Comparison of ENCODE assay signal across 8 mouse cellular contexts in genomic region chr10:44530067-44530360, GRCm38 (mm10). TPM values are rescaled to one million over a fixed set of nuclear protein-coding genes. Genes with fewer than 3 reads are reported as not detected.
A peak's percentile ranks its signal among the peaks of the same experiment; 100 is the strongest.
DNase-seq lines count a peak whose midpoint lies in the region; ATAC-seq and TF ChIP-seq lines count a peak whose summit lies in the region.

No protein-coding gene starts in this region.

- no peak overlapping the region for H3K27ac ChIP-seq in layer of hippocampus, adult 2 months
- H3K27ac ChIP-seq in embryonic facial prominence, embryonic 14.5 days (replicated peaks; ENCODE audit: low read depth, low read length), result no peak overlapping the region
- 0 out of 2 replicates have a peak overlapping the region, but pooled peaks have one; percentile 9 for H3K27ac ChIP-seq in intestine, postnatal 0 days (ENCODE audit: low read depth, low read length)
- no peak overlapping the region for H3K27ac ChIP-seq in neural tube, embryonic 13.5 days (replicated peaks)

- H3K4me3 ChIP-seq in layer of hippocampus, adult 2 months, result peak overlapping the region; percentile 56
- peak overlapping the region; percentile 51 for H3K4me3 ChIP-seq in embryonic facial prominence, embryonic 14.5 days (ENCODE audit: low read depth, low read length)
- H3K4me3 ChIP-seq in intestine, postnatal 0 days (ENCODE audit: low read depth, low read length), result peak overlapping the region; percentile 57
- peak overlapping the region; percentile 55 for H3K4me3 ChIP-seq in neural tube, embryonic 13.5 days

- peaks cover 9% of the 10 kb centered on the region for H3K4me1 ChIP-seq in embryonic facial prominence, embryonic 14.5 days (ENCODE audit: control insufficient read depth, insufficient read depth, low read length)
- H3K4me1 ChIP-seq in intestine, postnatal 0 days (replicated peaks; ENCODE audit: control insufficient read depth, insufficient read depth, low read length), result peaks cover 6% of the 10 kb centered on the region
- peaks cover 20% of the 10 kb centered on the region for H3K4me1 ChIP-seq in neural tube, embryonic 13.5 days (replicated peaks)

- H3K9ac ChIP-seq in embryonic facial prominence, embryonic 14.5 days (ENCODE audit: low read depth, low read length), result peak overlapping the region; percentile 61
- H3K9ac ChIP-seq in intestine, postnatal 0 days (ENCODE audit: low read depth, low read length), result 0 out of 2 replicates have a peak overlapping the region, but pooled peaks have one; percentile 14
- peak overlapping the region; percentile 66; the same call in 1 of the 2 replicates for H3K9ac ChIP-seq in neural tube, embryonic 13.5 days

- ATAC-seq in embryonic facial prominence, embryonic 14.5 days (ENCODE audit: low read depth), result no peak
- no peak for ATAC-seq in intestine, postnatal 0 days
- no peak for ATAC-seq in neural tube, embryonic 13.5 days (ENCODE audit: low read depth)
- ATAC-seq in erythroid progenitor cell, adult 5-6 weeks (replicated peaks; ENCODE audit: low FRiP score, poor library complexity, severe bottlenecking), result no peak
- no peak for ATAC-seq in granulocyte monocyte progenitor cell, adult 5-6 weeks (replicated peaks; ENCODE audit: poor library complexity, severe bottlenecking)

- H3K27me3 ChIP-seq in embryonic facial prominence, embryonic 14.5 days (replicated peaks; ENCODE audit: control insufficient read depth, insufficient read depth, low read length), result peaks cover 44% of the 10 kb centered on the region
- H3K27me3 ChIP-seq in intestine, postnatal 0 days (replicated peaks; ENCODE audit: control insufficient read depth, insufficient read depth, low read length), result no peaks in the 10 kb centered on the region
- peaks cover 60% of the 10 kb centered on the region for H3K27me3 ChIP-seq in neural tube, embryonic 13.5 days

- no peaks in the 10 kb centered on the region for H3K36me3 ChIP-seq in embryonic facial prominence, embryonic 14.5 days (ENCODE audit: control insufficient read depth, insufficient read depth, low read length)
- H3K36me3 ChIP-seq in intestine, postnatal 0 days (ENCODE audit: control insufficient read depth, insufficient read depth), result no peaks in the 10 kb centered on the region
- H3K36me3 ChIP-seq in neural tube, embryonic 13.5 days, result no peaks in the 10 kb centered on the region

- no peak for DNase-seq in layer of hippocampus, adult 2 months (ENCODE audit: low spot score in 2 of 2)
- DNase-seq in layer of hippocampus, adult 8-10 months (ENCODE audit: low spot score in 2 of 2), result no peak
- DNase-seq in embryonic facial prominence, embryonic 14.5 days (ENCODE audit: low spot score), result no peak
- DNase-seq in left cerebral cortex, postnatal 36 days (ENCODE audit: low spot score in 2 of 2), result no peak

- TF ChIP-seq CTCF in layer of hippocampus, adult 2 months (conservative IDR thresholded peaks at IDR 0.05), result no peak
- no peak for TF ChIP-seq CTCF in intestine, postnatal 0 days (IDR thresholded peaks at IDR 0.05; ENCODE audit: low read depth)

- H3K9me3 ChIP-seq in embryonic facial prominence, embryonic 14.5 days (ENCODE audit: control insufficient read depth, low read length), result no peaks in the 10 kb centered on the region
- no peaks in the 10 kb centered on the region for H3K9me3 ChIP-seq in intestine, postnatal 0 days (ENCODE audit: control insufficient read depth)
- H3K9me3 ChIP-seq in neural tube, embryonic 13.5 days, result no peaks in the 10 kb centered on the region

- H3K4me2 ChIP-seq in embryonic facial prominence, embryonic 14.5 days (ENCODE audit: low read depth, low read length), result peak overlapping the region; percentile 83
- H3K4me2 ChIP-seq in intestine, postnatal 0 days (replicated peaks; ENCODE audit: low read depth), result peak overlapping the region; percentile 88
- H3K4me2 ChIP-seq in neural tube, embryonic 13.5 days, result peak overlapping the region; percentile 83

- 9% methylated on average over 5 of the region's 5 CpGs for WGBS in embryonic facial prominence, embryonic 14.5 days
- 8% methylated on average over 5 of the region's 5 CpGs for WGBS in intestine, postnatal 0 days
- WGBS in neural tube, embryonic 13.5 days, result 1% methylated on average over 5 of the region's 5 CpGs

- intact Hi-C loops in left cerebral cortex, postnatal 36 days (cut with DNase I), result no loop called here

RNA-seq across cellular contexts. Expression of gene Prdm1, which starts 1.7 kb away (rescaled TPM):
- total RNA-seq in layer of hippocampus, adult 2 months (2021), result under 1 TPM; 0.34 to 0.72 TPM
- 1 to 10 TPM in 2 of 4 experiments, under 1 TPM in 2; 0.41 to 1.6 (median 0.97) TPM for total RNA-seq in layer of hippocampus, adult 8-10 months (2022)
- 3.1 and 4.0 TPM in 2 replicates for polyA plus RNA-seq in embryonic facial prominence, embryonic 14.5 days (2014; fragmentation: Nextera tagmentation; extraction: Ambion mirVana)
- polyA plus RNA-seq in intestine, postnatal 0 days (2015; fragmentation: Nextera tagmentation; extraction: Ambion mirVana), result 17.7 and 21.2 TPM in 2 replicates
- polyA plus RNA-seq in neural tube, embryonic 13.5 days (2015; fragmentation: Nextera tagmentation; extraction: Ambion mirVana), result 0.93 and 0.99 TPM in 2 replicates
- total RNA-seq in erythroid progenitor cell, adult 5-6 weeks (2015; ENCODE audit: low replicate concordance), result 1.7 TPM in 1 of 2 replicates, not detected in the other
- total RNA-seq in erythroid progenitor cell, adult 5-6 weeks (2017; ENCODE audit: low replicate concordance), result 0.91 TPM in 1 of 2 replicates, not detected in the other
- under 1 TPM; 0.59 to 0.84 TPM for total RNA-seq in left cerebral cortex, postnatal 36 days (2021)
- not detected in 2 replicates for total RNA-seq in granulocyte monocyte progenitor cell, adult 5-6 weeks (2014; fragmentation: Nextera tagmentation)
- 1.7 TPM in 1 of 2 replicates, not detected in the other for total RNA-seq in granulocyte monocyte progenitor cell, adult 5-6 weeks (2017)

Comparison
In these comparisons a context has a peak if more than half of its experiments do, and no peak if none do; other contexts are left out.
1. H3K9ac ChIP-seq: peak in every context shown above with its lines; median percentile 66 in neural tube, embryonic 13.5 days; 61 in embryonic facial prominence, embryonic 14.5 days; 14 in intestine, postnatal 0 days.